Mouse (Mus musculus) testis, adult 2 months (tissue): Measurements from ENCODE around the gene Ghitm.

Source experiments
- CTCF ChIP-seq: fragments of 200-500 bp; IDR thresholded peaks from 2 replicates; pipeline ENCODE4 v1.5.1; 2012; ENCODE audit warnings: low read depth, mild to moderate bottlenecking, inconsistent platforms, low read length, moderate library complexity; ENCODE audit not compliant: control insufficient read depth, insufficient read depth, insufficient replicate concordance
- POLR2A ChIP-seq: fragments of 200-500 bp; IDR thresholded peaks from 2 replicates; pipeline ENCODE4 v1.6.1; 2012; ENCODE audit warnings: low read depth, mild to moderate bottlenecking, inconsistent platforms, low read length, moderate library complexity; ENCODE audit not compliant: control insufficient read depth

DNA sequence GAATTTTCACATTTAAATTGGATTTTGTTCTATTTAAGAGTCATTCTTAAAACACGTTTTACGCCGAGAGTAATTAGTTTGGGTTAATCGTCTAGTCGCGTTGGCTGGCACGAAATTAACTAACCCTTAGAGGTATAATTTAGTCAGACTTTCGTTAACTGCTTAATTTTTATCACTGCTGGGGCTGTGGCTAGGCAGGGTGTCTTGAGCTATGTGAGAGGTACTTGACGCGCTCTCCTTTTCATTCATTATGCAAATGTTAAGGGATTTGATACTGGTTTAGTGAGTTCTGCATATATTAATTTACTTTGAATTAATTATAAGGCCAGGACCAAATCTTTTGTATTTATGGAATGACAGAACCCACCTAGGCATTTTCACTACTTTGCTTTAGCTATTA, 599 bp upstream of the Ghitm start:
- TF ChIP-seq POLR2A: no peak
- no peak for TF ChIP-seq CTCF
